Mouse (Mus musculus) C2C12 (cell line): ENCODE results near the gene Ntn1.

Experiments used
- CTCF ChIP-seq: IDR thresholded peaks from one replicate; pipeline ENCODE4 v1.5.1; 2011; ENCODE audit not compliant: control insufficient read depth, insufficient read depth, insufficient read length
- MYOD1 ChIP-seq: IDR thresholded peaks from one replicate; pipeline ENCODE4 v1.6.1; 2011; ENCODE audit warnings: low read depth; ENCODE audit not compliant: control insufficient read depth, insufficient read length

GRCm38 (mm10) chr11:68348851-68349250 lies 51.8 kb downstream of the Ntn1 start:
- TF ChIP-seq CTCF (no peak), MYOD1 (no peak)
